Mouse (Mus musculus) MEL (cell line): ENCODE data around the gene Ldhc.

Experiments used
- BHLHE40 ChIP-seq: IDR thresholded peaks from 2 replicates; pipeline ENCODE4 v1.6.1; 2012; ENCODE audit warnings: low read depth, mild to moderate bottlenecking, inconsistent platforms, low read length, improper control_type of control experiment, borderline replicate concordance
- CTCF ChIP-seq, 3 experiments: IDR thresholded peaks in 2 of 3; conservative IDR thresholded peaks in 1 of 3; 2 replicates each; pipeline ENCODE4 v1.5.1; 2011 to 2012; ENCODE audit warnings: low read length in 3 of 3, low read depth in 2 of 3, mild to moderate bottlenecking in 2 of 3, improper control_type of control experiment in 1 of 3, inconsistent platforms in 1 of 3, mixed read lengths in 1 of 3, moderate library complexity in 1 of 3; ENCODE audit not compliant: control insufficient read depth in 1 of 3, insufficient read depth in 1 of 3, poor library complexity in 1 of 3, severe bottlenecking in 1 of 3
- GATA1 ChIP-seq: IDR thresholded peaks from 2 replicates; pipeline ENCODE4 v1.6.1; 2011; ENCODE audit warnings: low read depth, low read length, improper control_type of control experiment
- KAT2A ChIP-seq: conservative IDR thresholded peaks from 2 replicates; pipeline ENCODE4 v1.6.1; 2012; ENCODE audit warnings: low read depth, low read length, improper control_type of control experiment, inconsistent platforms
- MAX ChIP-seq: IDR thresholded peaks from 2 replicates; pipeline ENCODE4 v1.6.1; 2011; ENCODE audit warnings: low read length, improper control_type of control experiment
- MXI1 ChIP-seq: IDR thresholded peaks from 2 replicates; pipeline ENCODE4 v1.6.1; 2011; ENCODE audit warnings: mild to moderate bottlenecking, low read depth, low read length, improper control_type of control experiment
- POLR2AphosphoS5 ChIP-seq: IDR thresholded peaks from 2 replicates; pipeline ENCODE4 v1.6.1; 2012; ENCODE audit warnings: low read depth, borderline replicate concordance, mild to moderate bottlenecking, inconsistent platforms, low read length, moderate library complexity, mixed read lengths
- RAD21 ChIP-seq: IDR thresholded peaks from 2 replicates; pipeline ENCODE4 v1.6.1; 2011; ENCODE audit warnings: mild to moderate bottlenecking, low read depth, low read length, improper control_type of control experiment
- RCOR1 ChIP-seq: IDR thresholded peaks from 2 replicates; pipeline ENCODE4 v1.6.1; 2012; ENCODE audit warnings: low read depth, mild to moderate bottlenecking, inconsistent platforms, low read length, improper control_type of control experiment
- SIN3A ChIP-seq: IDR thresholded peaks from 2 replicates; pipeline ENCODE4 v1.6.1; 2012; ENCODE audit warnings: low read length, improper control_type of control experiment, inconsistent platforms
- TAL1 ChIP-seq: IDR thresholded peaks from 2 replicates; pipeline ENCODE4 v1.6.1; 2012; ENCODE audit warnings: mild to moderate bottlenecking, inconsistent platforms, low read length, moderate library complexity, mixed read lengths
- USF2 ChIP-seq, 2 experiments: IDR thresholded peaks; 2 replicates each; pipeline ENCODE4 v1.6.1; 2011 to 2012; ENCODE audit warnings: improper control_type of control experiment in 2 of 2, low read length in 2 of 2, borderline replicate concordance in 1 of 2, inconsistent platforms in 1 of 2, low read depth in 1 of 2, mild to moderate bottlenecking in 1 of 2; ENCODE audit not compliant: insufficient read depth in 1 of 2
- ZKSCAN1 ChIP-seq: IDR thresholded peaks from 2 replicates; pipeline ENCODE4 v1.6.1; 2012; ENCODE audit warnings: low read depth, mild to moderate bottlenecking, inconsistent platforms, low read length, improper control_type of control experiment, moderate library complexity

- TF ChIP-seq MXI1 (peak; percentile 89), ZKSCAN1 (peak; percentile 69; the same call in 1 of the 2 replicates), RCOR1 (peak; percentile 68), POLR2AphosphoS5 (no peak), BHLHE40 (peak; percentile 58; the same call in 1 of the 2 replicates), KAT2A (no peak; the same call in 1 of the 2 replicates), SIN3A (peak; percentile 93), TAL1 (peak; percentile 51), GATA1 (peak; percentile 73), USF2 (IDR thresholded peaks at IDR 0.05; ENCODE audit: borderline replicate concordance in 1 of 2, insufficient read depth in 1 of 2, low read depth in 1 of 2, low read length in 2 of 2) (no peak), MAX (peak; percentile 67), RAD21 (no peak), CTCF (IDR thresholded peaks at IDR 0.05 in 2 of 3, conservative IDR thresholded peaks at IDR 0.05 in 1 of 3; ENCODE audit: control insufficient read depth in 1 of 3, insufficient read depth in 1 of 3, low read depth in 2 of 3, low read length in 3 of 3, poor library complexity in 1 of 3, severe bottlenecking in 1 of 3) (no peak)
These were observed 27.7 kb upstream of the Ldhc start for GRCm38 (mm10) chr7:46833266-46833665.
